Mouse (Mus musculus): ENCODE results near the gene Olfr231. TPM values are rescaled to one million over a fixed set of nuclear protein-coding genes. Genes with fewer than 3 reads are reported as not detected.

Olfr231 gene
- not detected in 2 replicates for polyA plus RNA-seq (2015; fragmentation: Nextera tagmentation; extraction: Ambion mirVana)

DNA sequence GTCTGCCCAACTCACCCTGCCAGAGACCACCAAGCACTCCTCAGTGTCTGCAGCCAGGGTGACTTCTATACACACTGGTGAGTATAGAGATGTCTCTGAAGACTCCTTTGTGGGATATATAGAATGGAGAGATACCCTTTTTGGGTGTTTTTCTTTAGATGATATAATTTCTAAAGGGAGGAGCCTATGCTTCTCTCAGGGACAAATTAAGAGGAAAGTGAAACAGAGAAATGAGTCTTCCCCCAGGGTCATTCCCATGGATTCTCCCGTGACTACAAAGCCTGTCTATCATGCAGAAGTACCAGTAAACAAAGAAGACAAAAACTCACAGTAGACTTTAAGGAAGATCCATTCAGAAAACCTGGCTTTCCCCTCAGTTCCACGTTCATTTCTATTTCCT, at the start of gene Olfr231:
Gene Olfr231 (minus strand): TSS at position 101 of the 400 bp plus-strand sequence.
- Histone ChIP-seq H3K4me2 (no peak within 1 kb of the TSS), H3K36me3 (no peaks in the 10 kb centered on the region), H3K4me1 (no peaks in the 10 kb centered on the region), H3K27ac (no peak within 1 kb of the TSS), H3K9ac (no peak within 1 kb of the TSS), H3K27me3 (replicated peaks) (no peaks in the 10 kb centered on the region), H3K4me3 (replicated peaks) (no peak within 1 kb of the TSS), H3K9me3 (no peaks in the 10 kb centered on the region)
- no peak for ATAC-seq (ENCODE audit: insufficient read depth, low FRiP score, low read depth)
- 56% methylated on average over 2 of the region's 2 CpGs for WGBS

DNA sequence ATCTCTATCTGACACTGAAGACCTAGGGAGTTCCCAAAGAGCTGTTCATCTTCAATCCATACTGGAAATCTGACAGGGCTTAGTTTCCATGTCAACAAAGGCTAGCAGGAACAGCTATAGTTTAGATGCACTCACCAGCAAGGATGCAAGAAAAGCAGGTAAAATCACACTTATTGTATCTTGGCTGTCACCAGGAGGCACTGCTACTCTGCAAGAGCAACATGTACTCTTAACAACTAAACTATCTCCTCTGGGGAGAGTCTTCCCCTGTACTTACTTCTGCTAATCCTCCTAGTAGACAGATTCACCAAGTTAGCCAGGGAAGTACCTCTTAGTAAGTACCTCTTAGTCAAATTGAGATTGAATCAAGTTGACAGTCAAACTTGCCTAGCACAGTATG, 48.1 kb upstream of the Olfr231 start:
- no peak overlapping the region for H3K4me2 ChIP-seq
- H3K4me1 ChIP-seq, result no peaks in the 10 kb centered on the region
- H3K27me3 ChIP-seq (replicated peaks), result no peaks in the 10 kb centered on the region
- no peak overlapping the region for H3K27ac ChIP-seq
- no peak overlapping the region for H3K9ac ChIP-seq
- ATAC-seq (ENCODE audit: insufficient read depth, low FRiP score, low read depth), result no peak
- H3K36me3 ChIP-seq, result no peaks in the 10 kb centered on the region
- no peak overlapping the region for H3K4me3 ChIP-seq (replicated peaks)
- no peaks in the 10 kb centered on the region for H3K9me3 ChIP-seq

GRCm38 (mm10) chr1:174159095-174159494, 38.1 kb upstream of the Olfr231 start:
- Histone ChIP-seq H3K4me3 (replicated peaks) (no peak overlapping the region), H3K27ac (no peak overlapping the region), H3K27me3 (replicated peaks) (no peaks in the 10 kb centered on the region), H3K9me3 (no peaks in the 10 kb centered on the region), H3K4me1 (no peaks in the 10 kb centered on the region), H3K4me2 (no peak overlapping the region), H3K36me3 (no peaks in the 10 kb centered on the region), H3K9ac (no peak overlapping the region)
- WGBS, result 86% methylated on average over 10 of the region's 10 CpGs
- no peak for ATAC-seq (ENCODE audit: insufficient read depth, low FRiP score, low read depth)

GRCm38 (mm10) chr1:174158512-174158911, 37.5 kb upstream of the Olfr231 start:
- H3K27me3 ChIP-seq (replicated peaks), result no peaks in the 10 kb centered on the region
- no peak overlapping the region for H3K9ac ChIP-seq
- no peak overlapping the region for H3K27ac ChIP-seq
- no peak for ATAC-seq (ENCODE audit: insufficient read depth, low FRiP score, low read depth)
- H3K9me3 ChIP-seq, result no peaks in the 10 kb centered on the region
- H3K4me2 ChIP-seq, result no peak overlapping the region
- no peaks in the 10 kb centered on the region for H3K36me3 ChIP-seq
- no peak overlapping the region for H3K4me3 ChIP-seq (replicated peaks)
- 81% methylated on average over 1 of the region's 1 CpGs for WGBS
- H3K4me1 ChIP-seq, result no peaks in the 10 kb centered on the region

DNA sequence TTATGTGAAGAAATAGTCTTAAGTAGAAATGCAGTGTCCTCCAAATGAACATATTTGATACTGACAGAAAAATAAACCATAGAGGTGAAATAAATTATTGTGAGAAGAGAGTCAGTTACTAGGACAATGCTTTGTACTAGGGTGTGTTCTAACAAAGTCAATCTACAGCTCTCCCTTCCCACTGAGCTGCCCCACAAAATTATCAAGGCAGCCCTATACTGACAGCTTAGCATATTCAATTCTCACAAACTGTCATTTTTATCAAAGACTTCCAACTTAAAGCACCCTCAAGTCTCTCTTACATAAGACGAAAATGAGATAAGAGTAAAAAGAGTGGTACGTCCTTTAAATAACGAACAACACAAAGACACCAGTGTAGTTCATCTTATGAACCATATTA, 36.7 kb upstream of the Olfr231 start:
- no peak overlapping the region for H3K9ac ChIP-seq
- no peaks in the 10 kb centered on the region for H3K27me3 ChIP-seq (replicated peaks)
- H3K4me2 ChIP-seq, result no peak overlapping the region
- no peaks in the 10 kb centered on the region for H3K36me3 ChIP-seq
- H3K4me3 ChIP-seq (replicated peaks), result no peak overlapping the region
- H3K27ac ChIP-seq, result no peak overlapping the region
- 81% methylated on average over 3 of the region's 3 CpGs for WGBS
- no peaks in the 10 kb centered on the region for H3K4me1 ChIP-seq
- H3K9me3 ChIP-seq, result no peaks in the 10 kb centered on the region
- no peak for ATAC-seq (ENCODE audit: insufficient read depth, low FRiP score, low read depth)

DNA sequence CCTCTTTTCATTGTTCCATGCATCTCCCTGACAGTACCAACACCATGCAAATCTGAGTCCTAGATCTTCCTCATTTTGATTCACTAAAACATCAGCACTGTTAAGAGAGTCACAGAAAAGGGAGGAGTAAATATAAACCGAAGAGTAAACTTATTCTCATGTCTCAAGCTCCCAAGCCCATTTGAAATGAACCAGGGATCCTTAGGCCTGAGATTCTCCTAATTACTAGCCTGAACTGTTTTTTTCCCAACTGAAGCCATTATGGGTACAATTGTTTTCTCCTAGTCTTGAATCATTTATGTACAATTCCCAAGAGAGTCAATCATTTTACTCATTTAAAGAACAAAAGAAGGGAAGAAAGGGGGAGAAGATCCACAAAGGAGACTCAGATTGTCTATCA, 34.4 kb upstream of the Olfr231 start, which contains the start of gene Olfr420:
Gene Olfr420 (plus strand): TSS at position 301 of the 400 bp plus-strand sequence.
- Histone ChIP-seq H3K9me3 (no peaks in the 10 kb centered on the region), H3K9ac (no peak within 1 kb of the TSS), H3K27me3 (replicated peaks) (no peaks in the 10 kb centered on the region), H3K36me3 (no peaks in the 10 kb centered on the region), H3K27ac (no peak within 1 kb of the TSS), H3K4me2 (no peak within 1 kb of the TSS), H3K4me3 (replicated peaks) (no peak within 1 kb of the TSS), H3K4me1 (no peaks in the 10 kb centered on the region)
- no peak for ATAC-seq (ENCODE audit: insufficient read depth, low FRiP score, low read depth)
- 77% methylated on average over 1 of the region's 1 CpGs for WGBS

GRCm38 (mm10) chr1:174149289-174149688, 28.3 kb upstream of the Olfr231 start:
- Histone ChIP-seq H3K4me2 (no peak overlapping the region), H3K9ac (no peak overlapping the region), H3K36me3 (no peaks in the 10 kb centered on the region), H3K9me3 (no peaks in the 10 kb centered on the region), H3K27me3 (replicated peaks) (no peaks in the 10 kb centered on the region), H3K4me1 (no peaks in the 10 kb centered on the region), H3K4me3 (replicated peaks) (no peak overlapping the region), H3K27ac (no peak overlapping the region)
- ATAC-seq (ENCODE audit: insufficient read depth, low FRiP score, low read depth), result no peak
- 84% methylated on average over 2 of the region's 2 CpGs for WGBS

DNA sequence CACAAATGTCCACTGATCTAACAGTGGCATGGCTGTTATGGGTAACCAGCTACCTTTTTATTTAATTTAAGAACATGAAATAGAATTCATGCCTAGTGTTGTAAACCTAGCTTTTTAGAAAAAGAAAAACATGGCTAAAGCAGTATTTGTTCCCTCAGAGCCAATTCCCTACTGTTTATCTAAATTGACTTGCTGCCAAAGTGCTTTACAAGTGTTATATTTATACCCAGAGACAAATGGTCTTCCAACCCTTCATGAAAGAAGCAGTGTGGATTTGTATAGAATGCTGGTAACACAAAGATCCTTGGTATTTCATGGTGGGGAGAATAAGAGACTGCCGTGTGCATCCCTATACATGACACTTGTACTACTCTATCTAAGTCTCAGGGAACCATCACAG, 25.7 kb upstream of the Olfr231 start:
- no peaks in the 10 kb centered on the region for H3K27me3 ChIP-seq (replicated peaks)
- no peak overlapping the region for H3K4me3 ChIP-seq (replicated peaks)
- no peak overlapping the region for H3K4me2 ChIP-seq
- no peaks in the 10 kb centered on the region for H3K4me1 ChIP-seq
- H3K9me3 ChIP-seq, result no peaks in the 10 kb centered on the region
- H3K9ac ChIP-seq, result no peak overlapping the region
- no peaks in the 10 kb centered on the region for H3K36me3 ChIP-seq
- H3K27ac ChIP-seq, result no peak overlapping the region
- no peak for ATAC-seq (ENCODE audit: insufficient read depth, low FRiP score, low read depth)
- WGBS, result 61% methylated on average over 1 of the region's 1 CpGs

GRCm38 (mm10) chr1:174141384-174141783, 20.4 kb upstream of the Olfr231 start:
- Histone ChIP-seq H3K27ac (no peak overlapping the region), H3K4me1 (no peaks in the 10 kb centered on the region), H3K27me3 (replicated peaks) (no peaks in the 10 kb centered on the region), H3K4me2 (no peak overlapping the region), H3K4me3 (replicated peaks) (no peak overlapping the region), H3K9ac (no peak overlapping the region), H3K9me3 (no peaks in the 10 kb centered on the region), H3K36me3 (no peaks in the 10 kb centered on the region)
- no peak for ATAC-seq (ENCODE audit: insufficient read depth, low FRiP score, low read depth)
- WGBS, result 70% methylated on average over 2 of the region's 2 CpGs

GRCm38 (mm10) chr1:174131999-174132398, 11.0 kb upstream of the Olfr231 start:
- Histone ChIP-seq H3K27me3 (replicated peaks) (no peaks in the 10 kb centered on the region), H3K36me3 (no peaks in the 10 kb centered on the region), H3K4me1 (no peaks in the 10 kb centered on the region), H3K9me3 (no peaks in the 10 kb centered on the region), H3K4me3 (replicated peaks) (no peak overlapping the region), H3K9ac (no peak overlapping the region), H3K4me2 (no peak overlapping the region), H3K27ac (no peak overlapping the region)
- ATAC-seq (ENCODE audit: insufficient read depth, low FRiP score, low read depth), result no peak
- 70% methylated on average over 3 of the region's 3 CpGs for WGBS

DNA sequence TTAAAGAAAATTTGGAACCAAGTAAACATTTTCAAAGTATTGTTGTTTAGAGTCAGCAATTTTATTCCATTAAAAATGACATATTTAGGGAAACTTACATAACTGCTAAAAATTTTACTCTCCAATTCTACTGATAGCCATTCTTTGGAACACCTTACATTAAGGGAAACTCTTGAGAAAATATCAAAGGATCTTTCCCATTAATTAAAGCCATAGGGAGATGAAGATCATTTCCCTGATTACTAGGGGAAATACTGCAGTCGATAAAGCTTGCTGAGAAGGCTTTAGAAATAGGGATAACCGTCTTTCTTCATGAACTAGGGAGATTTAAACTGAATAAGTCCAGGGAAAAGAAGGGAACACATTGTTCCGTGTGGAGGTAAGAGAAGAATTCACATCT, 10.3 kb upstream of the Olfr231 start, which contains the start of gene Olfr424:
Gene Olfr424 (plus strand): TSS at position 301 of the 400 bp plus-strand sequence.
- no peak within 1 kb of the TSS for H3K9ac ChIP-seq
- H3K9me3 ChIP-seq, result no peaks in the 10 kb centered on the region
- ATAC-seq (ENCODE audit: insufficient read depth, low FRiP score, low read depth), result no peak
- H3K27ac ChIP-seq, result no peak within 1 kb of the TSS
- no peaks in the 10 kb centered on the region for H3K4me1 ChIP-seq
- H3K4me3 ChIP-seq (replicated peaks), result no peak within 1 kb of the TSS
- no peaks in the 10 kb centered on the region for H3K36me3 ChIP-seq
- H3K27me3 ChIP-seq (replicated peaks), result no peaks in the 10 kb centered on the region
- 75% methylated on average over 3 of the region's 3 CpGs for WGBS
- no peak within 1 kb of the TSS for H3K4me2 ChIP-seq

DNA sequence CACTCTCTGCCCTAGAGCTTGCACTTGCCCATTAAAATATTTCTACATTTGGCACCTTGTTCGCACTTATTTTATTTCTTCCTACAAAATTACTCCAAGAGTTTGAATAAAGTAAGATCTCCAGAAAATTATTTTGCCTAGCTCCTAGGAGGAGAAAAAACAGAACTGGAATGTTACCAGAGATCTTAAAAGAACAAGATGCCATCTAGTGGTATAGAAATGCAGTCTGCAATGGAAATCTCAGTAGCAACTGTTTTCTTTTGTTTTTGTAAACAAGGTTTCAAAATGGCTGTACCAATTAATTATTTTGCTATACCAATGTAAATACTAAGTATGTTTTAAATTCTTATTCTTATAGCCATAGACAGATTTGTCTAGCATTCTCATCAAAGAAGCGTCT, 17.2 kb downstream of the Olfr231 start:
- H3K4me1 ChIP-seq, result no peaks in the 10 kb centered on the region
- ATAC-seq (ENCODE audit: insufficient read depth, low FRiP score, low read depth), result no peak
- H3K4me2 ChIP-seq, result no peak overlapping the region
- H3K36me3 ChIP-seq, result no peaks in the 10 kb centered on the region
- H3K27ac ChIP-seq, result no peak overlapping the region
- no peaks in the 10 kb centered on the region for H3K9me3 ChIP-seq
- H3K9ac ChIP-seq, result no peak overlapping the region
- 62% methylated on average over 2 of the region's 2 CpGs for WGBS
- no peaks in the 10 kb centered on the region for H3K27me3 ChIP-seq (replicated peaks)
- no peak overlapping the region for H3K4me3 ChIP-seq (replicated peaks)

DNA sequence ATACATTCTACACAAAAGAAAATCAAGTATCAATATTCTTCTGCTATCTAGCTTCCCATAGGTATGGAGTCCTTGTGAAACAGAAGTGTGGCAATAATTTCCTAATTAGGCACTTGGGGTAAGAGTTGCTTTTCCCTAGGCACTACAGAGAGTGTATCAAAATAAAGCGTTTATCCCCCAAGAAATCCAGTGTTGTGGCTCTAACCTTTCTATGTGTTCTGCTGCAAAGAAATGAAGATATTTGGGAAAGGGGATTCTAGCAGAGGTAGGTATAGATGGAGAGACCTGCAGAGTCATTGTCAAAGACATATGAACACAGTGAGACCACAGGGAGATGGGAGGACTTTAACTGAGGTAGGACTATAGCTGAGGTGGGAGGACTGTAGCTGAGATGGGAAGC, 24.4 kb downstream of the Olfr231 start, which contains the start of gene Olfr427:
Gene Olfr427 (plus strand): TSS at position 301 of the 400 bp plus-strand sequence.
- no peak within 1 kb of the TSS for H3K4me2 ChIP-seq
- no peak within 1 kb of the TSS for H3K4me3 ChIP-seq (replicated peaks)
- H3K27me3 ChIP-seq (replicated peaks), result no peaks in the 10 kb centered on the region
- H3K36me3 ChIP-seq, result no peaks in the 10 kb centered on the region
- no peaks in the 10 kb centered on the region for H3K4me1 ChIP-seq
- no peaks in the 10 kb centered on the region for H3K9me3 ChIP-seq
- H3K27ac ChIP-seq, result no peak within 1 kb of the TSS
- WGBS, result 88% methylated on average over 1 of the region's 1 CpGs
- no peak within 1 kb of the TSS for H3K9ac ChIP-seq
- no peak for ATAC-seq (ENCODE audit: insufficient read depth, low FRiP score, low read depth)

Measured in stomach, embryonic 15.5 days (tissue).